Mouse (Mus musculus) heart, postnatal 0 days (tissue): ENCODE results near the gene R3hdm1.

Experiments used
- CTCF ChIP-seq: IDR thresholded peaks from 2 replicates; pipeline ENCODE4 v1.5.1; 2016; ENCODE audit warnings: antibody characterized with exemption, control low read depth, low read depth
- EP300 ChIP-seq: IDR thresholded peaks from 2 replicates; pipeline ENCODE4 v1.6.1; 2016; ENCODE audit warnings: antibody characterized with exemption, low read depth

DNA sequence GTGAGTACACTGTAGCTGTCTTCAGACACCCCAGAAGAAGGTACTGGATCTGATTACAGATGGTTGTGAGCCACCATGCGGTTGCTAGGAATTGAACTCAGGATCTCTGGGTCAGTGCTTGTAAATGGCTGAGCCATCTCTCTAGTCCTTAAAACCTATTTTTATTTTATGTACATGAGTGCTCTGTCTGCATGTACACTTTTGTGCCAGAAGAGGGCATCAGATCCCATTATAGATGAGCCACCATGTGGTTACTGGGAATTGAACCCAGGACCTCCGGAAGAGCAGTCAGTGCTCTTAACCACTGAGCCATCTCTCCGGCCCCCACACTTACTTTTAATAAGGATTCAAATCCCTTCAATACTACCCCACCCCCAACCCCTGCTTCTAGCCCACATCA lies 179.8 kb downstream of the R3hdm1 start:
- no peak for TF ChIP-seq EP300
- no peak for TF ChIP-seq CTCF
